Mouse (Mus musculus): ENCODE measurements around the gene Pgs1. TPM values are rescaled to one million over a fixed set of nuclear protein-coding genes. Genes with fewer than 3 reads are reported as not detected.

The Pgs1 gene
- total and polyA plus RNA-seq, 3 experiments = 38.1 to 60.5 (median 50.8) TPM

DNA sequence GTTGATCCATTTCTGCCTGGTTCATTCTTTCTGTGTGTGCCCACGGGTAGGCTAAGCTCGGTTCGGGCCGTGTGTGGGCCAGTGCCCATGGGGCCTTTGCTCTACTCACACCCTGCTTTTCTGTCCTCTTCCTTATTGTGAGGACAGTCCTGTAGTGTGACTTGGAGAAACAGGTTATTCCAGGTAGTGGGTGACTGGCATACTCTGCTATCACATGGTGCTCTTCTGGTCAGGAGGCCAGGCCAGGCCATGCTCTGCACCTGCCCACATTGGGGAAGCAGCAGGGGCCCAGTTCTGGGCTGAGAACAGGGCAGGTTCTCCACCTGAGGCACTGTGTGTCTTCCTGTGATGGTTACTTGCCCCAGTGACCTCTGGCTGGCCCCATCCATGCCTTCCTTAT, 12.3 kb downstream of the Pgs1 start:
- in situ Hi-C loops (cut with MboI; ENCODE audit: low pct_ligation_motif_present, low pct_unique_long_range_greater_than_20kb, low sequenced_read_pairs) = no loop called here
- peaks cover 53 to 74% of the 10 kb centered on the region in 2 experiments for H3K4me1 ChIP-seq (ENCODE audit: control insufficient read depth in 1 of 2, insufficient read depth in 2 of 2)
- dilution Hi-C loops (cut with MboI; ENCODE audit: extremely low pct_ligation_motif_present, extremely low pct_unique_long_range_greater_than_20kb, low sequenced_read_pairs) = no loop called here
- H3K36me3 ChIP-seq (replicated peaks in 1 of 2; ENCODE audit: control insufficient read depth in 1 of 2, insufficient read depth in 1 of 2, low read length in 1 of 2) = peaks cover 44 to 87% of the 10 kb centered on the region in 2 experiments
- no peak overlapping the region for H3K9ac ChIP-seq (ENCODE audit: insufficient read depth, low read depth)
- H3K79me2 ChIP-seq (replicated peaks; ENCODE audit: control insufficient read depth, extremely low read depth, insufficient read depth, poor library complexity, severe bottlenecking) = peaks cover 56% of the 10 kb centered on the region
- peak overlapping the region; percentile 0; the same call in 1 of the 2 replicates for H3K27ac ChIP-seq (ENCODE audit: insufficient read depth, low read depth)
- no peak overlapping the region for H3K4me3 ChIP-seq (replicated peaks in 1 of 3; ENCODE audit: low read depth in 2 of 3, low read length in 2 of 3, poor library complexity in 1 of 3)
- no peak for DNase-seq (ENCODE audit: extremely low read depth)
- H3K27me3 ChIP-seq (replicated peaks) = no peaks in the 10 kb centered on the region
- H3K9me3 ChIP-seq (replicated peaks; ENCODE audit: low read length) = no peaks in the 10 kb centered on the region
- no peak overlapping the region for H3K4me2 ChIP-seq (ENCODE audit: insufficient read depth, low read depth, poor library complexity, severe bottlenecking)
- no peak for TF ChIP-seq MXI1 (IDR thresholded peaks at IDR 0.05; ENCODE audit: low read depth, low read length)
- TF ChIP-seq RCOR1 (conservative IDR thresholded peaks at IDR 0.05; ENCODE audit: low read depth, low read length) = no peak
- no peak for TF ChIP-seq CHD1 (IDR thresholded peaks at IDR 0.05; ENCODE audit: low read depth, low read length)
- no peak for TF ChIP-seq SMC3 (IDR thresholded peaks at IDR 0.05; ENCODE audit: low read depth, low read length)
- no peak for TF ChIP-seq MAFK (IDR thresholded peaks at IDR 0.05; ENCODE audit: insufficient replicate concordance, low read length)
- TF ChIP-seq CHD2 (IDR thresholded peaks at IDR 0.05; ENCODE audit: low read length) = no peak
- no peak for TF ChIP-seq MEF2A (IDR thresholded peaks at IDR 0.05; ENCODE audit: borderline replicate concordance, low read depth, low read length)
- no peak for TF ChIP-seq POLR2A (IDR thresholded peaks at IDR 0.05; ENCODE audit: low read depth, low read length)
- no peak for TF ChIP-seq POLR2AphosphoS2 (IDR thresholded peaks at IDR 0.05; ENCODE audit: low read depth, low read length)
- TF ChIP-seq MAZ (IDR thresholded peaks at IDR 0.05; ENCODE audit: low read depth, low read length) = no peak
- TF ChIP-seq JUN (IDR thresholded peaks at IDR 0.05; ENCODE audit: insufficient read depth, low read depth, low read length) = no peak
- TF ChIP-seq IRF4 (IDR thresholded peaks at IDR 0.05; ENCODE audit: low read depth, low read length) = no peak
- TF ChIP-seq NELFE (IDR thresholded peaks at IDR 0.05; ENCODE audit: low read depth, low read length) = no peak
- TF ChIP-seq USF1 (IDR thresholded peaks at IDR 0.05; ENCODE audit: low read depth, low read length) = no peak
- no peak for TF ChIP-seq USF2 (conservative IDR thresholded peaks at IDR 0.05; ENCODE audit: low read depth, low read length)
- TF ChIP-seq BHLHE40 (IDR thresholded peaks at IDR 0.05; ENCODE audit: low read depth, low read length) = no peak

DNA sequence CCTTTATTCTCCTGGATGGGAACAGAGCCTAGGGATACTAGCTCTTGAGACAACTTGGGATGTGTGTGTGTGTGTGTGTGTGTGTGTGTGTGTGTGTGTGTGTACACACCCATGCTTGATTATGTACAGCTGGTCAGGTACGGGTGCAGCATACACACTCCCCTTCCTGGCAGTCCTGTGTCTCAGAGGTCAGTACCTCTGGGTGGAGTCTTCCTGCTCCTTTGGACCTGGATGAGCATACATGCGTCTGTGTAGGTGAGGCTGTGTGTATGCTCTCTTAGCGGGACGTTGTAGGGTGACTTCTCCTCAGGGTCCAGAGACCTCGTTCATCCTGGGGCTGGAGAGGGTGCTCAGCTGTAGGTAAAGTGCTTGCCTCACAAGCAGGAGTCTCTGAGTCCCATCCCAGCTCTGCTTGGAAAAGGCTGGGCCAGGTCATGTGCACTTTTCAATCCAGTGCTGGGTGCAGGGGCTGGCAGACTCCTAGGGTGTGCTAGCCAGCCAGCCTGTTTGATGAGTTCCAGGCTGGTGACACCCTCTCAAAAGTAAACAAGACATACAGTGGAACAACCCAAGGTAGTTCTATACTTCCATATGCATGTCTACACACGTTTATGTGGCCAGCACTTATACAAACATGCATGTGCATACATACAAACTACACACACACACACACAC, 13.3 kb downstream of the Pgs1 start:
- H3K4me1 ChIP-seq (ENCODE audit: control insufficient read depth in 1 of 2, insufficient read depth in 2 of 2) = peaks cover 47 to 64% of the 10 kb centered on the region in 2 experiments
- peaks cover 54 to 89% of the 10 kb centered on the region in 2 experiments for H3K36me3 ChIP-seq (replicated peaks in 1 of 2; ENCODE audit: control insufficient read depth in 1 of 2, insufficient read depth in 1 of 2, low read length in 1 of 2)
- no peak overlapping the region for H3K4me2 ChIP-seq (ENCODE audit: insufficient read depth, low read depth, poor library complexity, severe bottlenecking)
- peaks cover 45% of the 10 kb centered on the region for H3K79me2 ChIP-seq (replicated peaks; ENCODE audit: control insufficient read depth, extremely low read depth, insufficient read depth, poor library complexity, severe bottlenecking)
- in situ Hi-C loops (cut with MboI; ENCODE audit: low pct_ligation_motif_present, low pct_unique_long_range_greater_than_20kb, low sequenced_read_pairs) = no loop called here
- no peaks in the 10 kb centered on the region for H3K9me3 ChIP-seq (replicated peaks; ENCODE audit: low read length)
- H3K27me3 ChIP-seq (replicated peaks) = no peaks in the 10 kb centered on the region
- H3K4me3 ChIP-seq (replicated peaks in 1 of 3; ENCODE audit: low read depth in 2 of 3, low read length in 2 of 3, poor library complexity in 1 of 3) = no peak overlapping the region
- dilution Hi-C loops (cut with MboI; ENCODE audit: extremely low pct_ligation_motif_present, extremely low pct_unique_long_range_greater_than_20kb, low sequenced_read_pairs) = no loop called here
- no peak overlapping the region for H3K9ac ChIP-seq (ENCODE audit: insufficient read depth, low read depth)
- H3K27ac ChIP-seq (ENCODE audit: insufficient read depth, low read depth) = peak overlapping the region; percentile 36
- DNase-seq (ENCODE audit: extremely low read depth) = no peak
- no peak for TF ChIP-seq RAD21 (IDR thresholded peaks at IDR 0.05; ENCODE audit: low read depth, low read length)
- no peak for TF ChIP-seq JUND (conservative IDR thresholded peaks at IDR 0.05; ENCODE audit: low read depth, low read length)
- TF ChIP-seq ZKSCAN1 (IDR thresholded peaks at IDR 0.05; ENCODE audit: borderline replicate concordance, low read depth, low read length) = no peak
- TF ChIP-seq USF2 (conservative IDR thresholded peaks at IDR 0.05; ENCODE audit: low read depth, low read length) = no peak
- TF ChIP-seq MAX (IDR thresholded peaks at IDR 0.05; ENCODE audit: low read length) = no peak
- no peak for TF ChIP-seq POLR2A (IDR thresholded peaks at IDR 0.05; ENCODE audit: low read depth, low read length)
- no peak for TF ChIP-seq NRF1 (IDR thresholded peaks at IDR 0.05; ENCODE audit: low read depth, low read length)
- no peak for TF ChIP-seq PAX5 (IDR thresholded peaks at IDR 0.05; ENCODE audit: low read length)
- no peak for TF ChIP-seq USF1 (IDR thresholded peaks at IDR 0.05; ENCODE audit: low read depth, low read length)
- no peak for TF ChIP-seq ZC3H11A (IDR thresholded peaks at IDR 0.05; ENCODE audit: low read depth, low read length)
- TF ChIP-seq E2F4 (IDR thresholded peaks at IDR 0.05; ENCODE audit: insufficient replicate concordance, low read depth, low read length) = no peak
- TF ChIP-seq CHD1 (IDR thresholded peaks at IDR 0.05; ENCODE audit: low read depth, low read length) = no peak
- TF ChIP-seq RCOR1 (conservative IDR thresholded peaks at IDR 0.05; ENCODE audit: low read depth, low read length) = no peak
- no peak for TF ChIP-seq ELF1 (IDR thresholded peaks at IDR 0.05; ENCODE audit: low read depth, low read length)
- no peak for TF ChIP-seq NELFE (IDR thresholded peaks at IDR 0.05; ENCODE audit: low read depth, low read length)
- TF ChIP-seq POLR2AphosphoS2 (IDR thresholded peaks at IDR 0.05; ENCODE audit: low read depth, low read length) = no peak
- TF ChIP-seq MAFK (IDR thresholded peaks at IDR 0.05; ENCODE audit: insufficient replicate concordance, low read length) = no peak; the same call in 1 of the 2 replicates
- no peak for TF ChIP-seq TCF12 (IDR thresholded peaks at IDR 0.05; ENCODE audit: low read depth, low read length)
